9 mouse cellular contexts compared by ENCODE assay signal in genomic region chr13:107182544-107182943, GRCm38 (mm10).
DNase-seq lines count a peak whose midpoint lies in the region; ATAC-seq and TF ChIP-seq lines count a peak whose summit lies in the region.
"Had no signal": no experiment of that assay in that cellular context is flagged by ENCODE, and none has a peak within 500 bp of the region (broad histone marks: within the 10 kb centered on the region; RNA-seq: fewer than 3 reads in every experiment).

No protein-coding gene starts in this region.

- H3K4me3 ChIP-seq in heart, postnatal 0 days (ENCODE audit: low read depth, low read length), result no peak overlapping the region
- H3K4me3 ChIP-seq in stomach, postnatal 0 days (ENCODE audit: low read depth, low read length), result no peak overlapping the region
- H3K4me3 ChIP-seq: limb, embryonic 15.5 days had no signal

- TF ChIP-seq CTCF in heart, postnatal 0 days (IDR thresholded peaks at IDR 0.05; ENCODE audit: low read depth), result peak; percentile 60
- TF ChIP-seq CTCF in stomach, postnatal 0 days (IDR thresholded peaks at IDR 0.05; ENCODE audit: low read depth), result peak; percentile 79

- no peak overlapping the region for H3K4me2 ChIP-seq in heart, postnatal 0 days (ENCODE audit: low read depth, low read length)
- H3K4me2 ChIP-seq in stomach, postnatal 0 days (replicated peaks; ENCODE audit: low read depth), result no peak overlapping the region
- H3K4me2 ChIP-seq: limb, embryonic 15.5 days had no signal

- TF ChIP-seq EP300 in heart, postnatal 0 days (IDR thresholded peaks at IDR 0.05; ENCODE audit: low read depth), result no peak
- TF ChIP-seq EP300 in stomach, postnatal 0 days (optimal IDR thresholded peaks at IDR 0.05), result no peak

- no peak overlapping the region for H3K9ac ChIP-seq in heart, postnatal 0 days (replicated peaks; ENCODE audit: low read depth, low read length)
- H3K9ac ChIP-seq in stomach, postnatal 0 days (ENCODE audit: low read length), result no peak overlapping the region
- H3K9ac ChIP-seq: limb, embryonic 15.5 days had no signal

- ATAC-seq in heart, postnatal 0 days (ENCODE audit: insufficient read depth, low read depth), result no peak
- peak; percentile 87 for ATAC-seq in megakaryocyte progenitor cell, adult 5-6 weeks (replicated peaks; ENCODE audit: poor library complexity)
- no peak for ATAC-seq in stomach, postnatal 0 days (ENCODE audit: low FRiP score, low TSS enrichment)

- H3K27ac ChIP-seq in heart, postnatal 0 days (ENCODE audit: low read depth), result no peak overlapping the region
- no peak overlapping the region for H3K27ac ChIP-seq in stomach, postnatal 0 days (replicated peaks)
- H3K27ac ChIP-seq: limb, embryonic 15.5 days had no signal

- no peaks in the 10 kb centered on the region for H3K36me3 ChIP-seq in heart, postnatal 0 days (replicated peaks; ENCODE audit: control insufficient read depth, insufficient read depth, low read length)
- no peaks in the 10 kb centered on the region for H3K36me3 ChIP-seq in stomach, postnatal 0 days (ENCODE audit: control insufficient read depth, insufficient read depth, low read length)
- H3K36me3 ChIP-seq: limb, embryonic 15.5 days had no signal

- H3K9me3 ChIP-seq in heart, postnatal 0 days (replicated peaks; ENCODE audit: control insufficient read depth, low read length), result no peaks in the 10 kb centered on the region
- H3K9me3 ChIP-seq in stomach, postnatal 0 days (ENCODE audit: control insufficient read depth, low read length), result no peaks in the 10 kb centered on the region
- H3K9me3 ChIP-seq: limb, embryonic 15.5 days had no signal

- peak; percentile 12 for DNase-seq in gastrocnemius, adult 18-20 months (ENCODE audit: low spot score)
- no peak for DNase-seq in gastrocnemius, postnatal 25 days
- DNase-seq in R1 (ENCODE audit: low read depth, low spot score), result peak; percentile 74
- DNase-seq in cerebellum, postnatal 25 days, result peak; percentile 61 to 78
- no peak for DNase-seq in heart, postnatal 0 days (ENCODE audit: low spot score)
- DNase-seq in layer of hippocampus, postnatal 10 days (ENCODE audit: low spot score in 2 of 2), result peak; percentile 69 to 79
- DNase-seq in stomach, postnatal 0 days (ENCODE audit: low spot score), result peak; percentile 60

- H3K4me1 ChIP-seq in heart, postnatal 0 days (ENCODE audit: control insufficient read depth, insufficient read depth), result no peaks in the 10 kb centered on the region
- H3K4me1 ChIP-seq in stomach, postnatal 0 days (replicated peaks; ENCODE audit: control insufficient read depth, insufficient read depth), result no peaks in the 10 kb centered on the region
- H3K4me1 ChIP-seq: limb, embryonic 15.5 days had no signal

- H3K27me3 ChIP-seq in heart, postnatal 0 days (ENCODE audit: control insufficient read depth, insufficient read depth, low read length), result no peaks in the 10 kb centered on the region
- no peaks in the 10 kb centered on the region for H3K27me3 ChIP-seq in stomach, postnatal 0 days (ENCODE audit: control insufficient read depth, insufficient read depth, low read length)
- H3K27me3 ChIP-seq: limb, embryonic 15.5 days had no signal

- 14% methylated on average over 6 of the region's 6 CpGs for WGBS in heart, postnatal 0 days
- WGBS in stomach, postnatal 0 days, result 14% methylated on average over 6 of the region's 6 CpGs

Comparison
In these comparisons a context has a peak if more than half of its experiments do, and no peak if none do; other contexts are left out.
1. DNase-seq: peak in gastrocnemius, adult 18-20 months (single experiment), R1 (single experiment), cerebellum, postnatal 25 days (2 of 2), layer of hippocampus, postnatal 10 days (2 of 2) and stomach, postnatal 0 days (single experiment); none in gastrocnemius, postnatal 25 days (single experiment) and heart, postnatal 0 days (single experiment).